Mouse (Mus musculus) intestine, embryonic 14.5 days (tissue): ENCODE data around the gene Mecr. TPM values are rescaled to one million over a fixed set of nuclear protein-coding genes. Genes with fewer than 3 reads are reported as not detected.

Experiments used
- ATAC-seq: fragments of 200-750 bp; cut with Nextera tagmentation; replicated peaks from 2 replicates; pipeline ENCODE4 v1.8.0; 2017; ENCODE audit warnings: low read depth, moderate number of reproducible peaks, moderate TSS enrichment, moderate library complexity; ENCODE audit not compliant: low FRiP score, low TSS enrichment
- DNase-seq: peaks from one replicate; pipeline ENCODE4 v3.0.0-alpha.2; 2018; ENCODE audit warnings: low spot score
- H3K27ac ChIP-seq: fragments of 300-500 bp; sonication (generic); 2 replicates; pipeline ENCODE4 v1.5.1; 2014; ENCODE audit warnings: low read depth, mild to moderate bottlenecking, control low read depth
- H3K27me3 ChIP-seq: fragments of 300-500 bp; sonication (generic); replicated peaks from 2 replicates; pipeline ENCODE4 v1.6.1; 2014; ENCODE audit warnings: low read length, control low read depth; ENCODE audit not compliant: control insufficient read depth, insufficient read depth
- H3K36me3 ChIP-seq: fragments of 300-500 bp; sonication (generic); 2 replicates; pipeline ENCODE4 v1.6.1; 2014; ENCODE audit warnings: low read length, control low read depth; ENCODE audit not compliant: control insufficient read depth, insufficient read depth
- H3K4me1 ChIP-seq: fragments of 300-500 bp; sonication (generic); replicated peaks from 2 replicates; pipeline ENCODE4 v1.6.1; 2014; ENCODE audit warnings: low read length, control low read depth, mixed read lengths; ENCODE audit not compliant: control insufficient read depth, insufficient read depth
- H3K4me2 ChIP-seq: fragments of 300-500 bp; sonication (generic); 2 replicates; pipeline ENCODE4 v1.6.1; 2014; ENCODE audit warnings: low read length
- H3K4me3 ChIP-seq: fragments of 300-500 bp; sonication (generic); 2 replicates; pipeline ENCODE4 v1.5.1; 2014; ENCODE audit warnings: low read depth, low read length, control low read depth, mixed read lengths
- H3K9ac ChIP-seq: fragments of 300-500 bp; sonication (generic); 2 replicates; pipeline ENCODE4 v1.6.1; 2014; ENCODE audit warnings: mild to moderate bottlenecking, low read length
- H3K9me3 ChIP-seq: fragments of 300-500 bp; sonication (generic); 2 replicates; pipeline ENCODE4 v1.6.1; 2016; ENCODE audit warnings: low read length, control low read depth; ENCODE audit not compliant: control insufficient read depth
- WGBS: fragments of 180-500 bp; shearing (Covaris S2); extraction: QIAGEN DNeasy Blood & Tissue Kit; methylation state at CpG from one replicate; pipeline ENCODE4 v1.1.7; 2014; 5-methylcytosine and 5-hydroxymethylcytosine counted together
- polyA plus RNA-seq: library from polyadenylated mRNA; unstranded; fragments of >200 nt; fragmentation: Nextera tagmentation; extraction: Ambion mirVana; gene quantifications from 2 replicates; pipeline ENCODE4 v1.2.1, GENCODE M21; 2014

Mecr gene
- polyA plus RNA-seq, 1 experiment from 2014 or later, result 59.3 TPM

GRCm38 (mm10) chr4:131813798-131814197 lies 29.5 kb upstream of the Mecr start:
- Histone ChIP-seq H3K27ac (no peak overlapping the region), H3K9me3 (no peaks in the 10 kb centered on the region), H3K4me2 (no peak overlapping the region), H3K4me1 (no peaks in the 10 kb centered on the region), H3K36me3 (no peaks in the 10 kb centered on the region), H3K27me3 (no peaks in the 10 kb centered on the region), H3K4me3 (no peak overlapping the region), H3K9ac (no peak overlapping the region)
- DNase-seq, result no peak
- no peak for ATAC-seq
- 77% methylated on average over 7 of the region's 7 CpGs for WGBS

GRCm38 (mm10) chr4:131814869-131815268 lies 28.4 kb upstream of the Mecr start:
- no peaks in the 10 kb centered on the region for H3K36me3 ChIP-seq
- no peaks in the 10 kb centered on the region for H3K27me3 ChIP-seq
- no peak overlapping the region for H3K4me3 ChIP-seq
- H3K9ac ChIP-seq, result no peak overlapping the region
- ATAC-seq, result no peak
- H3K9me3 ChIP-seq, result no peaks in the 10 kb centered on the region
- WGBS, result 75% methylated on average over 10 of the region's 10 CpGs
- H3K4me2 ChIP-seq, result no peak overlapping the region
- no peaks in the 10 kb centered on the region for H3K4me1 ChIP-seq
- no peak overlapping the region for H3K27ac ChIP-seq
- no peak for DNase-seq

- no peak overlapping the region for H3K4me2 ChIP-seq
- no peak for ATAC-seq
These were observed 27.5 kb upstream of the Mecr start for GRCm38 (mm10) chr4:131815774-131816173.

GRCm38 (mm10) chr4:131818926-131819325 lies 24.3 kb upstream of the Mecr start:
- no peak overlapping the region for H3K4me2 ChIP-seq
- WGBS, result 47% methylated on average over 23 of the region's 23 CpGs

More at GRCm38 (mm10) chr4:131815774-131816173, 27.5 kb upstream of the Mecr start:
- no peak for DNase-seq
- no peak overlapping the region for H3K9ac ChIP-seq
- H3K27me3 ChIP-seq, result no peaks in the 10 kb centered on the region
- H3K9me3 ChIP-seq, result no peaks in the 10 kb centered on the region
- no peak overlapping the region for H3K4me3 ChIP-seq
- WGBS, result 63% methylated on average over 10 of the region's 10 CpGs
- H3K36me3 ChIP-seq, result no peaks in the 10 kb centered on the region
- H3K27ac ChIP-seq, result no peak overlapping the region
- H3K4me1 ChIP-seq, result no peaks in the 10 kb centered on the region

GRCm38 (mm10) chr4:131821161-131821731 lies 22.0 kb upstream of the Mecr start:
- Histone ChIP-seq H3K27ac (no peak overlapping the region), H3K9ac (no peak overlapping the region), H3K27me3 (no peaks in the 10 kb centered on the region), H3K36me3 (no peaks in the 10 kb centered on the region), H3K4me2 (no peak overlapping the region), H3K4me3 (no peak overlapping the region), H3K4me1 (0 out of 2 replicates have a peak, but pooled peaks cover 3% of the 10 kb centered on the region), H3K9me3 (no peaks in the 10 kb centered on the region)
- 57% methylated on average over 13 of the region's 16 CpGs for WGBS
- no peak for DNase-seq
- no peak for ATAC-seq

More at GRCm38 (mm10) chr4:131818926-131819325, 24.3 kb upstream of the Mecr start:
- Histone ChIP-seq H3K4me1 (0 out of 2 replicates have a peak, but pooled peaks cover 3% of the 10 kb centered on the region), H3K9ac (no peak overlapping the region), H3K36me3 (no peaks in the 10 kb centered on the region), H3K27me3 (no peaks in the 10 kb centered on the region), H3K9me3 (no peaks in the 10 kb centered on the region), H3K27ac (no peak overlapping the region), H3K4me3 (no peak overlapping the region)
- no peak for ATAC-seq
- no peak for DNase-seq

- H3K36me3 ChIP-seq, result no peaks in the 10 kb centered on the region
- H3K4me2 ChIP-seq, result no peak overlapping the region
- no peaks in the 10 kb centered on the region for H3K9me3 ChIP-seq
- peaks cover 12% of the 10 kb centered on the region; the same call in 1 of the 2 replicates for H3K4me1 ChIP-seq
- H3K27ac ChIP-seq, result no peak overlapping the region
- no peak for DNase-seq
- no peak; the same call in 1 of the 2 replicates for ATAC-seq
- H3K27me3 ChIP-seq, result no peaks in the 10 kb centered on the region
- no peak overlapping the region for H3K4me3 ChIP-seq
- WGBS, result 73% methylated on average over 3 of the region's 3 CpGs
- H3K9ac ChIP-seq, result no peak overlapping the region
These were observed 20.7 kb upstream of the Mecr start for GRCm38 (mm10) chr4:131822583-131822982.

- no peak for ATAC-seq
- Histone ChIP-seq H3K4me1 (peaks cover 12% of the 10 kb centered on the region; the same call in 1 of the 2 replicates), H3K4me3 (no peak overlapping the region), H3K36me3 (no peaks in the 10 kb centered on the region), H3K27ac (no peak overlapping the region), H3K9ac (no peak overlapping the region), H3K27me3 (no peaks in the 10 kb centered on the region), H3K9me3 (no peaks in the 10 kb centered on the region), H3K4me2 (no peak overlapping the region)
- no peak for DNase-seq
- WGBS, result 79% methylated on average over 3 of the region's 3 CpGs
These were observed 18.3 kb upstream of the Mecr start for GRCm38 (mm10) chr4:131824939-131825338.

- Histone ChIP-seq H3K4me3 (no peak overlapping the region), H3K27me3 (no peaks in the 10 kb centered on the region), H3K9ac (no peak overlapping the region), H3K36me3 (no peaks in the 10 kb centered on the region), H3K4me1 (peaks cover 12% of the 10 kb centered on the region; the same call in 1 of the 2 replicates), H3K27ac (no peak overlapping the region), H3K9me3 (no peaks in the 10 kb centered on the region), H3K4me2 (no peak overlapping the region)
- ATAC-seq (no peak), DNase-seq (no peak)
- 46% methylated on average over 8 of the region's 8 CpGs for WGBS
These were observed 17.4 kb upstream of the Mecr start for GRCm38 (mm10) chr4:131825830-131826229.

GRCm38 (mm10) chr4:131826905-131827304 lies 16.4 kb upstream of the Mecr start:
- Histone ChIP-seq H3K4me3 (no peak overlapping the region), H3K36me3 (no peaks in the 10 kb centered on the region), H3K9ac (no peak overlapping the region), H3K27me3 (no peaks in the 10 kb centered on the region), H3K27ac (no peak overlapping the region), H3K4me2 (no peak overlapping the region), H3K9me3 (no peaks in the 10 kb centered on the region), H3K4me1 (peaks cover 9% of the 10 kb centered on the region; the same call in 1 of the 2 replicates)
- peak; percentile 50; the same call in 1 of the 2 replicates for ATAC-seq
- DNase-seq, result no peak
- 2% methylated on average over 6 of the region's 6 CpGs for WGBS
